Mouse (Mus musculus): ENCODE measurements around the gene Fam53a.

GRCm38 (mm10) chr5:33651921-33652782 is 22.7 kb upstream of the Fam53a start, which contains the start of gene Slbp:
- TF ChIP-seq EP300 (IDR thresholded peaks at IDR 0.05; ENCODE audit: insufficient read depth, low read depth, low read length) (peak; percentile 26; the same call in 1 of the 2 replicates), POLR2A (IDR thresholded peaks at IDR 0.05; ENCODE audit: insufficient read depth, low read length) (peak; percentile 99), CTCF (IDR thresholded peaks at IDR 0.05; ENCODE audit: low read depth, low read length) (no peak)
